Mouse (Mus musculus): ENCODE measurements around the gene Tmem234. TPM values are rescaled to one million over a fixed set of nuclear protein-coding genes. Genes with fewer than 3 reads are reported as not detected.

Tmem234 gene
- total RNA-seq, 2 experiments from 2014 or later, result 89.3 to 94.8 TPM

DNA sequence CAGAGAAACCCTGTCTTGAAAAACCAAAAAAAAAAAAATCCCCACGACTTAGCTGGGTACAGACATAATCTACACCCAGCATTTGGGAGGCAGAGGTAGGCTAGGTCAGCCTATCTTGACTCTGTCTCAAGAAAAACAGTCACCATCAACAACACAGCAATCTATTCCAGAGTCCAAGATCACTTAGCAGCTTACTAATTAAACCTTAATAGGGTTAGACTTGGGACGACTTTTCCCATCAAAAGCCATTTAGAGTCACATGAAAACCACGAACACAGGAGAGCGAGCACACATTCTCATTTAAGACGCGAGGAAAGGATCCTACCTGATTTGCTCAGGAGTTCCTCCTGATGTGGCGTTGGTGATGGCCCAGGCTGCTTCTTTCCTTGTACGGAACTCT is 49.9 kb downstream of the Tmem234 start:
- H3K27ac ChIP-seq, result no peak overlapping the region
- H3K4me3 ChIP-seq, result no peak overlapping the region
- no peak for TF ChIP-seq CTCF (IDR thresholded peaks at IDR 0.05)
- DNase-seq (ENCODE audit: extremely low spot score in 1 of 2, low spot score in 2 of 2), result no peak
- intact Hi-C loops (cut with DNase I), result no loop called here

- Histone ChIP-seq H3K4me3 (no peak overlapping the region), H3K27ac (peak overlapping the region; percentile 8; the same call in 1 of the 2 replicates)
- DNase-seq (ENCODE audit: extremely low spot score in 1 of 2, low spot score in 2 of 2), result no peak
- intact Hi-C loops (cut with DNase I), result no loop called here
- TF ChIP-seq CTCF (IDR thresholded peaks at IDR 0.05), result no peak
Measured at GRCm38 (mm10) chr4:129654770-129655169, 54.3 kb downstream of the Tmem234 start.

DNA sequence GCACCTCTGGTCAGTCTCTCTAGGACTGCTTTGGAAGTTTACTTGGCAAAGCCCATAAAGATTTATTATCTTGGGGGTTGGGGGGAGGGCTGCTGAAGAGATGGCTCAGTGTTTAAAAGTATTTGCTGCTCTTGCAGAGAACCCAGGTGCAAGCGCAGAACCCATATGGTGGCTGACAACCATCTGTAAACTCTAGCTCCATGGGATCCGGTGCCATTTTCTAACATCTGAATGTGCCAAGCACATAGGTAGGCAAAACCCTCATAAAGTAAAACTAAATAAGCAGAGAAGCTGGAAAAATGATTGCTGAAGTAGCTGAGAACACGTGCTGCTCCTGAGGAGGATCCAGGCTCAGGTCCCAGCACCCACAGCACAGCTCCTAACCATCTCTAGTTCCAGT is 61.1 kb downstream of the Tmem234 start:
- no peak overlapping the region for H3K4me3 ChIP-seq
- no peak for DNase-seq (ENCODE audit: extremely low spot score in 1 of 2, low spot score in 2 of 2)
- intact Hi-C loops (cut with DNase I), result no loop called here
- no peak for TF ChIP-seq CTCF (IDR thresholded peaks at IDR 0.05)
- no peak overlapping the region for H3K27ac ChIP-seq

DNA sequence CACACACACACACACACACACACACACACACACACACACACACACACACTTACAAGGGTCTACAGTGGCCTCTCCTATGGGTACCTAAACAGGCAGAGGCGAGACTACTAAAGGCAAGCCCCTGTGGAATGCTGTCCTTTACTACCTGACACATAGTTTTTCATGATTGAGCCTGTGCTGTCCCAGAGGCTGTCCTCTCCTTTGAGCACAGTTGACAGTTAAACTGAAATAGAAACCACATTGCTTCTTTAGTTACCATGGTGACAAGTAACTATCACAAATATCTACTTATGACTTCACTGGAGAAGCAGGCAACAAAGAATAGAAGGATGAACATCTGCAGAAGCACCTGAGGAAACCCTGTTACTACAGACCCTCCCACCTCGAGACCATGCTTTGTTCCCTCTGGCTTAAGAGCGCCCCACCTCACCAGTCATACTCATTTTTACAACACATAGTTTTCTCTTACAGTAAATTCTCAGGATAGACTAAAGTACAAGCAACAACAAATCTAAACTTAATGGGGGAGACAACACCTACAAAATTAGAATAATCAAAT is 61.9 kb downstream of the Tmem234 start:
- no peak for TF ChIP-seq CTCF (IDR thresholded peaks at IDR 0.05)

GRCm38 (mm10) chr4:129671491-129672082 is 71.1 kb downstream of the Tmem234 start:
- intact Hi-C loops (cut with DNase I), result loop anchor here (1.0 to 2.0 kb wide), 3 partner anchors 25 to 71 kb away; partner anchors contain the start of genes Khdrbs1 and Tmem39b
- peak overlapping the region; percentile 90 for H3K4me3 ChIP-seq
- peak overlapping the region; percentile 93 for H3K27ac ChIP-seq
- no peak for DNase-seq (ENCODE audit: extremely low spot score in 1 of 2, low spot score in 2 of 2)
- peak; percentile 85 for TF ChIP-seq CTCF (IDR thresholded peaks at IDR 0.05)

More for the DNA sequence above, 61.9 kb downstream of the Tmem234 start:
- intact Hi-C loops (cut with DNase I), result no loop called here
- no peak overlapping the region for H3K4me3 ChIP-seq
- no peak for DNase-seq (ENCODE audit: extremely low spot score in 1 of 2, low spot score in 2 of 2)
- H3K27ac ChIP-seq, result no peak overlapping the region

DNA sequence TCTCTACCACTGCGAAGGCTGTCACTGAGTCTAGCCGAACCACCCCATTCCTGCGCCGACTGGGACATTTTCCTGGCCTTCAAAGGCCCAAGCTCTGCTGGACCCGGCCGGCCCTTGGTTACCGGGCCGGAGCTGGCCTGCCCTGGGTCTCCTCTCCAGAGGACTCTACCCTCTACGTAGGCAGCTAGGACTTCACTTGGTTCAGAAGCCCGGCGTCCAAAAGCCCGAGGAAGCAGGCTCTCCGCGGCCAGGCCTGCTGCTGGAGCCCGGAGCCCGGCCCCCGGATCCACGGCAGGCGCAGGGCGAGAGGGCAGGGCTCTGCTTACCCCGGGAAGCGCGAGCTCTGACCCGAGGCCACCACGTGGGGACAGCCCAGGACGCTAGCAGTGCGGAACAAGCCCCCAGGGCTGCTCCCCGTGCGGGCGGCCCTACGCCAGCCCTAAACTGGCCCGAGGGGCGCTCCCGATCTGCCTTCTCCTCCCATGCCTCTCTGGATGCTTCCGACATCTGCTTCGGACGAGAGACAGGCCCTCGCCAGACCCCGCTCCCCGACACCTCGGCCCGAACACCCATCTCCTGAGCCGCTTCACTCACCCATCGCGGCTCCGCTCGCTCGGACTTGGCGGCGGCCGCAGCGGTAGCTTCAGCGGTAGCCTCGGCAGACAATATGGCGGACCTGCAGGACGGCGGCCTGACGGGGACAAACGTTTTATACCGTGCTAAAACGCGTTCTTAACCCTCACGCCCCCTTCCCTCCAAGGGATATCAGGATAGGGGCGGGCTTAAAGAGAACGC is 71.8 kb downstream of the Tmem234 start, which contains the start of gene Kpna6:
Gene Kpna6, minus strand, starts transcription at position 685 of the 795 bp plus-strand sequence.
- intact Hi-C loops (cut with DNase I), result loop anchor here (1.0 to 2.0 kb wide), 3 partner anchors 24 to 71 kb away; partner anchors contain the start of genes Khdrbs1 and Tmem39b
- Histone ChIP-seq H3K4me3 (peak within 1 kb of the TSS; percentile 90), H3K27ac (peak within 1 kb of the TSS; percentile 93)
- DNase-seq (ENCODE audit: extremely low spot score in 1 of 2, low spot score in 2 of 2), result peak; percentile 91 to 94
- no peak for TF ChIP-seq CTCF (IDR thresholded peaks at IDR 0.05)

GRCm38 (mm10) chr4:129672878-129673449 is 72.5 kb downstream of the Tmem234 start:
- peak overlapping the region; percentile 93 for H3K27ac ChIP-seq
- peak overlapping the region; percentile 90 for H3K4me3 ChIP-seq
- no peak; the same call in 1 of the 2 replicates for TF ChIP-seq CTCF (IDR thresholded peaks at IDR 0.05)
- intact Hi-C loops (cut with DNase I), result loop anchor here (1.0 to 2.0 kb wide), 3 partner anchors 23 to 70 kb away; partner anchors contain the start of genes Khdrbs1 and Tmem39b
- no peak for DNase-seq (ENCODE audit: extremely low spot score in 1 of 2, low spot score in 2 of 2)

Small RNA genes lying within 50 kb of the gene (microRNA-seq; reads per million reads assigned to microRNA genes)
- 0 reads per million in 2 experiments for gene Mir8119

Other genes starting within 250 kb of the Tmem234 start
- 1 to 10 TPM; 5.1 to 5.8 TPM for gene Zbtb8a, start 222.6 kb upstream of the Tmem234 start, total RNA-seq (2021)
- 1 to 10 TPM; 5.0 to 5.2 TPM for gene Zbtb8b, start 159.8 kb upstream of the Tmem234 start, total RNA-seq (2021)
- 10 to 100 TPM; 56.6 to 57.8 TPM for gene Bsdc1, start 139.1 kb upstream of the Tmem234 start, total RNA-seq (2021)
- gene Tssk3, start 109.6 kb upstream of the Tmem234 start, total RNA-seq (2021), result not detected
- under 1 TPM in 1 of 2 experiments, not detected in 1; 0.91 TPM for gene Fam229a, start 109.5 kb upstream of the Tmem234 start, total RNA-seq (2021)
- 100 to 1,000 TPM in 1 of 2 experiments, 10 to 100 TPM in 1; 96.0 to 102 TPM for gene Marcksl1, start 87.1 kb upstream of the Tmem234 start, total RNA-seq (2021)
- 10 to 100 TPM; 26.5 to 29.5 TPM for gene Hdac1, start 58.0 kb upstream of the Tmem234 start, total RNA-seq (2021)
- 1 to 10 TPM; 2.2 to 2.4 TPM for gene Lck, start 27.0 kb upstream of the Tmem234 start, total RNA-seq (2021)
- under 1 TPM; 0.40 to 0.77 TPM for gene Fam167b, start 22.1 kb upstream of the Tmem234 start, total RNA-seq (2021)
- gene Eif3i, start within 50 bp of the Tmem234 start, total RNA-seq (2021), result 100 to 1,000 TPM; 124 to 129 TPM
- gene Dcdc2b, start 13.6 kb downstream of the Tmem234 start, total RNA-seq (2021), result 1 to 10 TPM; 5.7 to 6.2 TPM
- gene Iqcc, start 18.4 kb downstream of the Tmem234 start, total RNA-seq (2021), result 10 to 100 TPM; 30.1 to 34.8 TPM
- gene Ccdc28b, start 23.3 kb downstream of the Tmem234 start, total RNA-seq (2021), result 10 to 100 TPM; 50.9 to 67.0 TPM
- 10 to 100 TPM; 42.1 to 52.1 TPM for gene Txlna, start 40.4 kb downstream of the Tmem234 start, total RNA-seq (2021)
- 10 to 100 TPM; 84.2 to 94.0 TPM for gene Kpna6, start 72.1 kb downstream of the Tmem234 start, total RNA-seq (2021)
- 10 to 100 TPM; 14.5 to 14.9 TPM for gene Tmem39b, start 96.2 kb downstream of the Tmem234 start, total RNA-seq (2021)
- 10 to 100 TPM; 89.7 to 92.6 TPM for gene Khdrbs1, start 141.6 kb downstream of the Tmem234 start, total RNA-seq (2021)
- 100 to 1,000 TPM; 126 to 131 TPM for gene Ptp4a2, start 210.6 kb downstream of the Tmem234 start, total RNA-seq (2021)

Measured in left cerebral cortex, adult 2 months (tissue).